Mouse (Mus musculus) MEL (cell line): ENCODE measurements at regions not wholly inside any gene's neighbourhood (a gene's known extent, or its start where the extent isn't known, plus 50 kb on each side); places are given as distances from the start of the nearest gene placed in this dataset.

Experiments
- DNase-seq: peaks from one replicate; pipeline ENCODE4 v3.0.0; 2011; ENCODE audit warnings: low read depth, low spot score
- H3K27ac ChIP-seq: 2 replicates; pipeline ENCODE4 v1.5.1; 2012; ENCODE audit warnings: low read depth, mild to moderate bottlenecking, control low read depth, low read length, moderate library complexity; ENCODE audit not compliant: control insufficient read depth
- H3K27me3 ChIP-seq, 2 experiments: fragments of 150-350 bp in 1 of 2; sonication (generic) in 1 of 2; 2 replicates each; pipeline ENCODE4 v1.6.1; 2012; ENCODE audit warnings: low read length in 2 of 2, mild to moderate bottlenecking in 2 of 2, improper control_type of control experiment in 1 of 2, moderate library complexity in 1 of 2; ENCODE audit not compliant: insufficient read depth in 2 of 2, control insufficient read depth in 1 of 2
- H3K36me3 ChIP-seq, 2 experiments: 2 replicates each; pipeline ENCODE4 v1.6.1; 2012 to 2014; ENCODE audit warnings: low read length in 2 of 2, improper control_type of control experiment in 1 of 2, inconsistent platforms in 1 of 2, mild to moderate bottlenecking in 1 of 2; ENCODE audit not compliant: insufficient read depth in 2 of 2, control insufficient read depth in 1 of 2
- H3K4me1 ChIP-seq, 2 experiments: fragments of 150-350 bp in 1 of 2; sonication (generic) in 1 of 2; 2 replicates each; pipeline ENCODE4 v1.6.1; 2012; ENCODE audit warnings: low read length in 2 of 2, improper control_type of control experiment in 1 of 2, mild to moderate bottlenecking in 1 of 2; ENCODE audit not compliant: insufficient read depth in 2 of 2, control insufficient read depth in 1 of 2
- H3K4me3 ChIP-seq, 2 experiments: fragments of 150-350 bp in 1 of 2; sonication (generic) in 1 of 2; 2 replicates each; pipeline ENCODE4 v1.5.1; 2012; ENCODE audit warnings: low read depth in 2 of 2, low read length in 2 of 2, mild to moderate bottlenecking in 2 of 2, moderate library complexity in 2 of 2, control low read depth in 1 of 2, improper control_type of control experiment in 1 of 2; ENCODE audit not compliant: control insufficient read depth in 1 of 2, insufficient read depth in 1 of 2
- H3K79me2 ChIP-seq: 2 replicates; pipeline ENCODE4 v1.6.1; 2012; ENCODE audit warnings: mild to moderate bottlenecking, low read length, moderate library complexity; ENCODE audit not compliant: control insufficient read depth, poor library complexity, insufficient read depth
- H3K9ac ChIP-seq: 2 replicates; pipeline ENCODE4 v1.6.1; 2012; ENCODE audit warnings: low read depth, mild to moderate bottlenecking, control low read depth, low read length, moderate library complexity; ENCODE audit not compliant: control insufficient read depth, poor library complexity, severe bottlenecking
- H3K9me3 ChIP-seq: fragments of 150-350 bp; sonication (generic); replicated peaks from 2 replicates; pipeline ENCODE4 v1.6.1; 2012; ENCODE audit warnings: mild to moderate bottlenecking, low read length, improper control_type of control experiment, moderate library complexity; ENCODE audit not compliant: insufficient read depth
- CTCF ChIP-seq, 3 experiments: IDR thresholded peaks in 2 of 3; conservative IDR thresholded peaks in 1 of 3; 2 replicates each; pipeline ENCODE4 v1.5.1; 2011 to 2012; ENCODE audit warnings: low read length in 3 of 3, low read depth in 2 of 3, mild to moderate bottlenecking in 2 of 3, improper control_type of control experiment in 1 of 3, inconsistent platforms in 1 of 3, mixed read lengths in 1 of 3, moderate library complexity in 1 of 3; ENCODE audit not compliant: control insufficient read depth in 1 of 3, insufficient read depth in 1 of 3, poor library complexity in 1 of 3, severe bottlenecking in 1 of 3
- E2F4 ChIP-seq: IDR thresholded peaks from 2 replicates; pipeline ENCODE4 v1.6.1; 2011; ENCODE audit warnings: low read depth, low read length, improper control_type of control experiment, borderline replicate concordance
- ELF1 ChIP-seq: IDR thresholded peaks from 2 replicates; pipeline ENCODE4 v1.6.1; 2014; ENCODE audit warnings: low read depth, mild to moderate bottlenecking, inconsistent platforms, low read length, improper control_type of control experiment, moderate library complexity
- EP300 ChIP-seq, 2 experiments: IDR thresholded peaks; 2 replicates each; pipeline ENCODE4 v1.6.1; 2011; ENCODE audit warnings: improper control_type of control experiment in 2 of 2, low read length in 2 of 2, low read depth in 1 of 2, mild to moderate bottlenecking in 1 of 2
- GABPA ChIP-seq: IDR thresholded peaks from 2 replicates; pipeline ENCODE4 v1.6.1; 2012; ENCODE audit warnings: low read depth, mild to moderate bottlenecking, inconsistent platforms, low read length, improper control_type of control experiment, moderate library complexity
- GATA1 ChIP-seq: IDR thresholded peaks from 2 replicates; pipeline ENCODE4 v1.6.1; 2011; ENCODE audit warnings: low read depth, low read length, improper control_type of control experiment
- JUND ChIP-seq: IDR thresholded peaks from 2 replicates; pipeline ENCODE4 v1.6.1; 2011; ENCODE audit warnings: low read depth, mild to moderate bottlenecking, improper control_type of control experiment, low read length
- MAFK ChIP-seq: IDR thresholded peaks from 2 replicates; pipeline ENCODE4 v1.6.1; 2011; ENCODE audit warnings: low read depth, mild to moderate bottlenecking, low read length, improper control_type of control experiment, borderline replicate concordance
- MAX ChIP-seq: IDR thresholded peaks from 2 replicates; pipeline ENCODE4 v1.6.1; 2011; ENCODE audit warnings: low read length, improper control_type of control experiment
- MAZ ChIP-seq: IDR thresholded peaks from 2 replicates; pipeline ENCODE4 v1.6.1; 2012; ENCODE audit warnings: low read depth, mild to moderate bottlenecking, inconsistent platforms, low read length, improper control_type of control experiment
- NELFE ChIP-seq: IDR thresholded peaks from 2 replicates; pipeline ENCODE4 v1.6.1; 2011; ENCODE audit warnings: low read depth, low read length, improper control_type of control experiment
- NRF1 ChIP-seq: IDR thresholded peaks from 2 replicates; pipeline ENCODE4 v1.6.1; 2014; ENCODE audit warnings: low read depth, mild to moderate bottlenecking, inconsistent platforms, low read length, improper control_type of control experiment, moderate library complexity; ENCODE audit not compliant: poor library complexity, insufficient read depth, severe bottlenecking
- POLR2A ChIP-seq, 2 experiments: IDR thresholded peaks; 2 replicates each; pipeline ENCODE4 v1.6.1; 2011 to 2012; ENCODE audit warnings: low read length in 2 of 2, mild to moderate bottlenecking in 2 of 2, control low read depth in 1 of 2, improper control_type of control experiment in 1 of 2, low read depth in 1 of 2, moderate library complexity in 1 of 2; ENCODE audit not compliant: control insufficient read depth in 1 of 2, insufficient read depth in 1 of 2, poor library complexity in 1 of 2
- RAD21 ChIP-seq: IDR thresholded peaks from 2 replicates; pipeline ENCODE4 v1.6.1; 2011; ENCODE audit warnings: mild to moderate bottlenecking, low read depth, low read length, improper control_type of control experiment
- SIN3A ChIP-seq: IDR thresholded peaks from 2 replicates; pipeline ENCODE4 v1.6.1; 2012; ENCODE audit warnings: low read length, improper control_type of control experiment, inconsistent platforms
- SMC3 ChIP-seq: IDR thresholded peaks from 2 replicates; pipeline ENCODE4 v1.6.1; 2011; ENCODE audit warnings: low read depth, low read length, improper control_type of control experiment
- TAL1 ChIP-seq: IDR thresholded peaks from 2 replicates; pipeline ENCODE4 v1.6.1; 2012; ENCODE audit warnings: mild to moderate bottlenecking, inconsistent platforms, low read length, moderate library complexity, mixed read lengths
- UBTF ChIP-seq: IDR thresholded peaks from 2 replicates; pipeline ENCODE4 v1.6.1; 2012; ENCODE audit warnings: low read depth, mild to moderate bottlenecking, inconsistent platforms, low read length, improper control_type of control experiment, moderate library complexity, borderline replicate concordance; ENCODE audit not compliant: insufficient read depth
- USF2 ChIP-seq, 2 experiments: IDR thresholded peaks; 2 replicates each; pipeline ENCODE4 v1.6.1; 2011 to 2012; ENCODE audit warnings: improper control_type of control experiment in 2 of 2, low read length in 2 of 2, borderline replicate concordance in 1 of 2, inconsistent platforms in 1 of 2, low read depth in 1 of 2, mild to moderate bottlenecking in 1 of 2; ENCODE audit not compliant: insufficient read depth in 1 of 2
- ZC3H11A ChIP-seq: IDR thresholded peaks from 2 replicates; pipeline ENCODE4 v1.6.1; 2012; ENCODE audit warnings: low read depth, mild to moderate bottlenecking, inconsistent platforms, low read length, improper control_type of control experiment
- ZNF384 ChIP-seq: IDR thresholded peaks from 2 replicates; pipeline ENCODE4 v1.6.1; 2012; ENCODE audit warnings: low read depth, mild to moderate bottlenecking, inconsistent platforms, low read length, improper control_type of control experiment

DNA sequence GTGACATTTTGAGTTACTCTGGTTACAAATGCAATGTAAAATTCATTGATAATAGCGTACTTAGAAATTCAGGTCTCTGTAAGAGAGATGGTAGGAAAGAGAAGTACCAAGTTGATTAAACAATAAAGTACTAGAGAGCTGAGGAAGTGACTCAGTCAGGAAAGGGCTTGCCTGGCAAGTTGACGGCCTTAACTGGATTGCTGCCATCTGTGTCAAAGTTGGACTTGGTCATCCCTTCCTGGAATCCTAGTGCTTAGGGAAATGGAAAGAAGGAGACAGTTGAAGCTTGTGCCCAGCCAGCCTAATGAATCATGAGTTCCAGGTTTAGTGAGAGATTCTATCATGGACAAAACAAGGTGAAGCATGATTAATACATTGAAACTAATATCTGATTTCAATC is 64.8 kb downstream of the Rpl36a-ps1 start:
- DNase-seq = peak; percentile 34
- no peaks in the 10 kb centered on the region for H3K27me3 ChIP-seq
- H3K9me3 ChIP-seq = no peaks in the 10 kb centered on the region
- no peaks in the 10 kb centered on the region for H3K79me2 ChIP-seq
- no peak for TF ChIP-seq EP300 (IDR thresholded peaks at IDR 0.05; ENCODE audit: low read depth in 1 of 2, low read length in 2 of 2)
- TF ChIP-seq RAD21 = no peak
- no peak for TF ChIP-seq POLR2A (IDR thresholded peaks at IDR 0.05; ENCODE audit: control insufficient read depth in 1 of 2, insufficient read depth in 1 of 2, low read depth in 1 of 2, low read length in 2 of 2, poor library complexity in 1 of 2)
- no peak for TF ChIP-seq MAFK
- TF ChIP-seq UBTF = no peak
- no peak for TF ChIP-seq MAZ
- no peak for TF ChIP-seq JUND
- no peak overlapping the region for H3K4me3 ChIP-seq
- no peak overlapping the region for H3K27ac ChIP-seq
- H3K36me3 ChIP-seq = peaks cover 0 to 2% of the 10 kb centered on the region in 2 experiments; a peak in 1 of 4 replicates
- H3K4me1 ChIP-seq = no peaks in the 10 kb centered on the region
- H3K9ac ChIP-seq = no peak overlapping the region

- TF ChIP-seq CTCF (IDR thresholded peaks at IDR 0.05 in 2 of 3, conservative IDR thresholded peaks at IDR 0.05 in 1 of 3; ENCODE audit: control insufficient read depth in 1 of 3, insufficient read depth in 1 of 3, low read depth in 2 of 3, low read length in 3 of 3, poor library complexity in 1 of 3, severe bottlenecking in 1 of 3) = no peak
- H3K9ac ChIP-seq = no peak overlapping the region
Observed at GRCm38 (mm10) chr14:98908234-98908633, 85.9 kb downstream of the Rpl36a-ps1 start.

DNA sequence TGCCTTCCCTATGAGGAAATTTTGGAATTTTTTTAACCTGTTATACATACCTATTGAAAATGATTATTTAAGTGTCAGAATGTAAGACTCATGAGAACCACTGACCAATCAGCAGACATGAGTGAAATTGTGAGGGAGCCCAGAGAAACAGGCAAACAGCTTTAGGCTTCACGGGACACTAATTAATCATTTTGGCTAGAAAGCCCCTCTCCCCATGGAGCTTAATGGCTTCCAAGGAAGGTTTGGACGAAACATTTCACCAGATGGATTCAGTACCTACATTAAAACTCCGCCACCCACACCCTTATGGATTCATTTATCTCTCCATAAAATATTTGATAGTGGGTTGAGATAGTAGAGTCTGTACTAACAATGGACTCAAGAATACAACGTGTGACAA is 95.2 kb downstream of the Rpl36a-ps1 start:
- TF ChIP-seq NRF1 = no peak
- TF ChIP-seq ZNF384 = no peak
- no peak for TF ChIP-seq UBTF
- no peak for TF ChIP-seq TAL1
- no peak for TF ChIP-seq USF2 (IDR thresholded peaks at IDR 0.05; ENCODE audit: borderline replicate concordance in 1 of 2, insufficient read depth in 1 of 2, low read depth in 1 of 2, low read length in 2 of 2)
- TF ChIP-seq E2F4 = no peak
- no peak for TF ChIP-seq JUND
- TF ChIP-seq SIN3A = no peak
- TF ChIP-seq ELF1 = no peak
- TF ChIP-seq MAFK = no peak
- no peak for TF ChIP-seq GATA1
- TF ChIP-seq SMC3 = no peak
- no peak for TF ChIP-seq GABPA
- TF ChIP-seq NELFE = no peak
- no peak for TF ChIP-seq MAZ
- no peak for TF ChIP-seq MAX
- no peak for TF ChIP-seq ZC3H11A

More at GRCm38 (mm10) chr14:98908234-98908633, 85.9 kb downstream of the Rpl36a-ps1 start:
- no peaks in the 10 kb centered on the region for H3K27me3 ChIP-seq
- H3K36me3 ChIP-seq = no peaks in the 10 kb centered on the region
- no peak for DNase-seq
- no peaks in the 10 kb centered on the region for H3K79me2 ChIP-seq
- H3K4me1 ChIP-seq = no peaks in the 10 kb centered on the region; a peak in 1 of 4 replicates
- no peak overlapping the region for H3K27ac ChIP-seq
- H3K9me3 ChIP-seq = no peaks in the 10 kb centered on the region
- H3K4me3 ChIP-seq = no peak overlapping the region

More for the DNA sequence above, 95.2 kb downstream of the Rpl36a-ps1 start:
- no peaks in the 10 kb centered on the region for H3K79me2 ChIP-seq
- no peaks in the 10 kb centered on the region for H3K36me3 ChIP-seq
- no peaks in the 10 kb centered on the region for H3K27me3 ChIP-seq
- no peak overlapping the region for H3K9ac ChIP-seq
- no peaks in the 10 kb centered on the region for H3K9me3 ChIP-seq
- DNase-seq = no peak
- H3K4me1 ChIP-seq = no peaks in the 10 kb centered on the region
- H3K27ac ChIP-seq = no peak overlapping the region
- no peak overlapping the region for H3K4me3 ChIP-seq
